Mouse (Mus musculus): Measurements from ENCODE around the gene Dmgdh.

- TF ChIP-seq CTCF (IDR thresholded peaks at IDR 0.05; ENCODE audit: control insufficient read depth, insufficient read depth, insufficient replicate concordance, low read depth, low read length) (no peak), POLR2A (IDR thresholded peaks at IDR 0.05; ENCODE audit: control insufficient read depth, low read depth, low read length) (no peak)
Measured at GRCm38 (mm10) chr13:93713826-93714225, 39.6 kb downstream of the Dmgdh start.

Measured in testis, adult 2 months (tissue).